Mouse (Mus musculus) brain, embryonic 14.5 days (tissue): ENCODE measurements at regions not wholly inside any gene's neighbourhood (a gene's known extent, or its start where the extent isn't known, plus 50 kb on each side); places are given as distances from the start of the nearest gene placed in this dataset.

Experiments used
- CTCF ChIP-seq: fragments of 200-500 bp; IDR thresholded peaks from 2 replicates; pipeline ENCODE4 v1.5.1; 2012; ENCODE audit warnings: inconsistent platforms, mild to moderate bottlenecking, moderate library complexity, borderline replicate concordance; ENCODE audit not compliant: insufficient read depth, insufficient read length; ENCODE audit errors: extremely low read depth
- POLR2A ChIP-seq: fragments of 200-500 bp; IDR thresholded peaks from 2 replicates; pipeline ENCODE4 v1.6.1; 2012; ENCODE audit warnings: mild to moderate bottlenecking, inconsistent platforms, borderline replicate concordance; ENCODE audit not compliant: poor library complexity, insufficient read depth, insufficient read length, severe bottlenecking; ENCODE audit errors: extremely low read depth

- no peak for TF ChIP-seq CTCF
- no peak for TF ChIP-seq POLR2A
Measured at GRCm38 (mm10) chr16:78737902-78738301, 161.4 kb upstream of the D16Ertd472e start.
